ENCODE assay signal across 8 mouse cellular contexts in the genomic region with DNA sequence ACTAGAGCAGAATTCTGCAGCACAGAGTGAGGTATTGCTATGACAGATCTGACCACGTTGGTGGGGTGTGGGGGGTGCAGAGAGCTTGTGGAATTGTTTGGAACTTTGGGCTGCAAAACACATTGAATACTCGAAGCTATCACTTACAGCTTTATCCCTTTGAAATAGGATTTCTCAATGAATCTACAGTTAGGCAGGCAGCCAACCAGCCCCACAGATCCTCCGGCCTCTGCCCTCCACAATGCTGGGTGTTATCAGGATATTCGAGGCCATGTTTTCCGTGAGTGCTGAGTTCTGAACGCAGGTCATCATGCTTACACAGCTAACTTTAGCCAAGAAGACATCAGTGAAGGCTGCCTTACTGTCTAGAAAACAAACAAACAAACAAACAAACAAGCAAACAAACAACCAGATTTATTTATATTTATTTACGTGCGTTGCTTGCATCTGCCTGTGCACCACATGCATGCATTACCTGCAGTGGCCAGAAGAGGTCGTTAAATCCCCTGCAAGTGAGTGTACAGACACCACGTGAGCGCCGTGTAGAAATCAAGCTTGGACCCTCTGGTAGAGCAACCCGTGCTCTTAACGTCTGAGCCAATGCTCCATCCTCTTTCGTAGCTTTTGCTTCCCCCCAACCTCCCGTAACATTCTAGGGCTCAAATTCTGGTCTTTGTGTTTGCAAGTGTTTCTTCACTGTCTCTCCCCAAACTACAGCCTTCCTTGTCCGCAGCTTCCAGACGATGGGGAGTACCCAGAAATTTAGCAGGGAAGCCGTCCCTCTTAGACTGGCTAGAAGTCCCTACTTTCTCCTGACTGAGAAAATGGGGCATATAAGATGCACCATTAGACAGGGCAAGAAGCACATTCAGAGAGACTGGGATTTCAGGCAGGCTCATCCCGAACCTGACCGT. TPM values are rescaled to one million over a fixed set of nuclear protein-coding genes. Genes with fewer than 3 reads are reported as not detected.
A peak's percentile ranks its signal among the peaks of the same experiment; 100 is the strongest.
DNase-seq lines count a peak whose midpoint lies in the region; ATAC-seq and TF ChIP-seq lines count a peak whose summit lies in the region.

No protein-coding gene starts in this region.

- TF ChIP-seq CTCF in C2C12 (IDR thresholded peaks at IDR 0.05; ENCODE audit: control insufficient read depth, insufficient read depth, insufficient read length): peak; percentile 6
- peak; percentile 77 for TF ChIP-seq CTCF in liver, postnatal 0 days (IDR thresholded peaks at IDR 0.05; ENCODE audit: low read depth)

- no peak for ATAC-seq in heart, embryonic 13.5 days (ENCODE audit: extremely low read depth, insufficient number of reproducible peaks, low FRiP score, low TSS enrichment)
- no peak for ATAC-seq in liver, postnatal 0 days
- ATAC-seq in neural tube, embryonic 15.5 days (ENCODE audit: low FRiP score): peak; percentile 86

- 0 out of 2 replicates have a peak overlapping the region, but pooled peaks have one; percentile 20 for H3K27ac ChIP-seq in heart, embryonic 13.5 days (replicated peaks)
- no peak overlapping the region for H3K27ac ChIP-seq in liver, postnatal 0 days (ENCODE audit: low read depth)
- peak overlapping the region; percentile 77 for H3K27ac ChIP-seq in neural tube, embryonic 15.5 days (replicated peaks)

- 0 out of 2 replicates have a peak overlapping the region, but pooled peaks have one; percentile 24 for H3K9ac ChIP-seq in heart, embryonic 13.5 days
- H3K9ac ChIP-seq in liver, postnatal 0 days (replicated peaks): no peak overlapping the region
- H3K9ac ChIP-seq in neural tube, embryonic 15.5 days (replicated peaks): no peak overlapping the region

- H3K9me3 ChIP-seq in heart, embryonic 13.5 days: no peaks in the 10 kb centered on the region
- no peaks in the 10 kb centered on the region for H3K9me3 ChIP-seq in liver, postnatal 0 days (ENCODE audit: low read length)
- H3K9me3 ChIP-seq in neural tube, embryonic 15.5 days (replicated peaks): no peaks in the 10 kb centered on the region

- no peaks in the 10 kb centered on the region for H3K79me2 ChIP-seq in C2C12 (ENCODE audit: control insufficient read depth, insufficient read depth)

- no peak overlapping the region for H3K4me3 ChIP-seq in C2C12 (ENCODE audit: insufficient read depth, poor library complexity, severe bottlenecking)
- no peak overlapping the region; the same call in 1 of the 2 replicates for H3K4me3 ChIP-seq in heart, embryonic 13.5 days
- no peak overlapping the region for H3K4me3 ChIP-seq in liver, postnatal 0 days (ENCODE audit: low read depth, low read length)
- H3K4me3 ChIP-seq in neural tube, embryonic 15.5 days (replicated peaks): peak overlapping the region; percentile 16; the same call in 1 of the 2 replicates

- TF ChIP-seq EP300 in liver, postnatal 0 days (IDR thresholded peaks at IDR 0.05; ENCODE audit: low read depth): no peak

- no peaks in the 10 kb centered on the region for H3K27me3 ChIP-seq in C2C12 (ENCODE audit: control insufficient read depth, insufficient read depth, insufficient read length)
- no peaks in the 10 kb centered on the region for H3K27me3 ChIP-seq in heart, embryonic 13.5 days (replicated peaks)
- no peaks in the 10 kb centered on the region for H3K27me3 ChIP-seq in liver, postnatal 0 days (ENCODE audit: insufficient read depth, low read length)
- no peaks in the 10 kb centered on the region for H3K27me3 ChIP-seq in neural tube, embryonic 15.5 days (replicated peaks)

- H3K4me2 ChIP-seq in heart, embryonic 13.5 days: peak overlapping the region; percentile 55
- no peak overlapping the region for H3K4me2 ChIP-seq in liver, postnatal 0 days (ENCODE audit: low read depth, low read length)
- H3K4me2 ChIP-seq in neural tube, embryonic 15.5 days: peak overlapping the region; percentile 47

- DNase-seq in ZHBTc4 (ENCODE audit: low read depth, low spot score): peak; percentile 93
- peak; percentile 82 for DNase-seq in embryo, embryonic 9.5 days (ENCODE audit: extremely low spot score)
- DNase-seq in kidney, postnatal 14 days: peak; percentile 77
- DNase-seq in liver, postnatal 0 days: peak; percentile 73
- peak; percentile 80 for DNase-seq in thymus, postnatal 0 days (ENCODE audit: low spot score)

- no peaks in the 10 kb centered on the region for H3K79me3 ChIP-seq in C2C12 (ENCODE audit: low read depth)

- WGBS in heart, embryonic 13.5 days: 22% methylated on average over 21 of the region's 21 CpGs
- 34% methylated on average over 21 of the region's 21 CpGs for WGBS in liver, postnatal 0 days (ENCODE audit: insufficient replicate concordance)
- WGBS in neural tube, embryonic 15.5 days: 26% methylated on average over 21 of the region's 21 CpGs

- peaks cover 6% of the 10 kb centered on the region for H3K36me3 ChIP-seq in C2C12 (ENCODE audit: control insufficient read depth, insufficient read depth)
- peaks cover 8% of the 10 kb centered on the region for H3K36me3 ChIP-seq in heart, embryonic 13.5 days
- peaks cover 6% of the 10 kb centered on the region; the same call in 1 of the 2 replicates for H3K36me3 ChIP-seq in liver, postnatal 0 days (replicated peaks; ENCODE audit: insufficient read depth, low read length)
- peaks cover 3% of the 10 kb centered on the region for H3K36me3 ChIP-seq in neural tube, embryonic 15.5 days

- H3K4me1 ChIP-seq in heart, embryonic 13.5 days: peaks cover 23% of the 10 kb centered on the region
- peaks cover 5% of the 10 kb centered on the region; the same call in 1 of the 2 replicates for H3K4me1 ChIP-seq in liver, postnatal 0 days (ENCODE audit: insufficient read depth)
- H3K4me1 ChIP-seq in neural tube, embryonic 15.5 days: peaks cover 25% of the 10 kb centered on the region

- no peak overlapping the region for H3ac ChIP-seq in C2C12 (ENCODE audit: control insufficient read depth, insufficient read length, low read depth)

TF ChIP-seq in C2C12, 6 proteins besides CTCF, POLR2A, EP300 and RAD21:
- TF ChIP-seq USF1 (IDR thresholded peaks at IDR 0.05; ENCODE audit: low read depth) (peak; percentile 72), MAX (IDR thresholded peaks at IDR 0.05) (no peak)

RNA-seq across cellular contexts. Expression of a gene that starts 12.1 kb away (rescaled TPM):
- polyA plus RNA-seq in C2C12 (2012; fragmentation: generic; extraction: Trizol): 256 TPM
- polyA plus RNA-seq in heart, embryonic 13.5 days (2015; fragmentation: Nextera tagmentation; extraction: Ambion mirVana): 142 and 152 TPM in 2 replicates
- polyA plus RNA-seq in liver, postnatal 0 days (2015; fragmentation: Nextera tagmentation; extraction: Ambion mirVana): 158 and 161 TPM in 2 replicates
- polyA plus RNA-seq in neural tube, embryonic 15.5 days (2015; fragmentation: Nextera tagmentation; extraction: Ambion mirVana): 104 and 117 TPM in 2 replicates
- polyA plus RNA-seq in thymus, postnatal 0 days (2015; fragmentation: Nextera tagmentation; extraction: Ambion mirVana): 101 and 116 TPM in 2 replicates
